Mouse (Mus musculus) WW6 (cell line): ENCODE measurements around the gene Aifm2.
A peak's percentile ranks its signal among the peaks of the same experiment; 100 is the strongest.

ENCODE experiments used
- DNase-seq: peaks from one replicate; pipeline ENCODE4 v3.0.0-alpha.2; 2013; ENCODE audit warnings: low read depth, low spot score

The Aifm2 gene

DNA sequence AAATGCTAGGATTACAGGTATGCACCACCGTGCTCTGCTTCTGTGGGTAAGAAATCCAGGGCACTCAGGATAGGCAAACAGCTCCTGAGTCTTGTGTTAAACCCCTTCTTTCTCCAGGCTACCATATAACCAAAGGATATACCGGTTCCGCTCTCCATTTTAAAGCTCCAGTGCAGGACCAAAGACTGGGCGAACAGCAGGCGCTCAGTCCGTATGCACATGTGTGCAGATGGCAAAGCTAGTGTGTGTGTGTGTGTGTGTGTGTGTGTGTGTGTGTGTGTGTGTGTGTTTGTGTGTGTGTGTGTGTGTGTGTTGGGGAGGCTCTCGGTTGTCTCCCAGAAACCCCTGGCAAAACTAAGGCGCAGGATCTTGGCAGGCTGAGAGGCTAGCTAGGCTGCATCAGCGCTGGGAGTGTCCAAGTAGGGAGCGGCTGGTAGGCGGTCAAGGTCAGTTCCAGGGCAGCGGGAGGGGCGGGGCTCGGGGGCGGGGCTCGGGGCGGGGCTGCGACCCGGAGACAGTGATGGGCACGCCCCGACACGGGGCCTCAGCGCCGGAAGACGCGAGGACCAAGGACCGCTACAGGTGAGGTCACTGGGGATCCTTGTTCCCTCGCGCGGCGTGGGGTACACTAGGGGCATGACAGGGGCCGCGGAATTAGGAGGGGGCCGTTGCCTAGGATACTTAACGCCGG lies at the start of gene Aifm2:
Gene Aifm2 (plus strand): TSS at position 493 of the 691 bp plus-strand sequence.
- DNase-seq = no peak

DNA sequence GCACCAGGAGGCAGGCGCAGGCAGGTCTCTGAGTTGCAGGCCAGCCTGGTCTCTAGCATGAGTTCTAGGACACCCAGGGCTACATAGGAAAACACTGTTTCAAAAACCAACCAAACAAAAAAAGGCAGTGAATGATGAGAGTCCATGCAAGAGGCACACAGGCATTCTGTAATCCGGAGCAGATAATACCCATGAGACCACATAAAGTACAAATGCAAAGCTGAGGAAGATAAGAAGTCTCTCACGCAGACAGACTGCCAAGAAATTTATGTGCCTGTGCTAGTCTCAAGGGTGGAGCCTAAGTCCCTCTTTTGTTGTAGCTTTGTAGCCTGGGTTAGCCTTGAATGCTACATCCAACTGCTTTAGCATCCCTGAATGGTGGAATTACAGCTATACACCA lies 49.4 kb upstream of the Aifm2 start:
- no peak for DNase-seq

DNA sequence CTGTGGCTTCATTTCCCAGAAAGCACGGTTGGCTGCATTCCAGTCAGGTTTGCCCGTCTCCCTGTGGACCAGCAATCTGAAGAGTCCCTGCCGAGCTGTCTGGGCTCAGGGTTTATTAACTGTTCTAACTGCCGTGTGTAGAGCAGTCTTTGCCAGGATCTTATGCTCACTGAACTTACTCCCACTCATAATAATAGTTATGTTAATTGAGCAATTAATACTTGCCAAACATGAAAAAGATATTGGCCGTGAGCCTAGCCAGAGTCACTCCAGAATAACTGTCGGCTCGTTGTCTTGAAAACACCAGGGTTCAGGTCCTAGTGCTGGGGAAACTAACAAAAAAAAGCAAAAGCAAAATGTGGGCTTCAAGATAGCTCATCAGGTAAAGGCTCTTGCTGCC lies 45.8 kb upstream of the Aifm2 start:
- no peak for DNase-seq

DNA sequence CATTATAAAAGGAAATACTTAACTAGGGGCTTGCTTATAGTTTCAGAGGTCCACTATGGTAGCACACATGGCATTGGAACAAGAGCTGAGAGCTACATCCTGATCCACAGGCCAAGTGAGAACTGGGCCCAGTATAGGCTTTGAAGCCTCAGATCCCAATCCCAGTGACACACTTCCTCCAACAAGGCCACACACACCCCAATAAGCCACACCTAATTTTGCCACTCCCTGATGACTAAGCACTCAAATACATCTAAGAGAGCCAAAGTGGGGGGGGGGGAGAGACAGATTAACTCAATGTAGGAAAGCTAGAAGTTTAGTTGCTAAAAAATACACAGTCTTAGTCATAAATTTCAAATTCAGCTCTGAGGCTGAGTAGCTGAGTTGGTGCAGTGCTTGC lies 45.2 kb upstream of the Aifm2 start:
- no peak for DNase-seq

DNA sequence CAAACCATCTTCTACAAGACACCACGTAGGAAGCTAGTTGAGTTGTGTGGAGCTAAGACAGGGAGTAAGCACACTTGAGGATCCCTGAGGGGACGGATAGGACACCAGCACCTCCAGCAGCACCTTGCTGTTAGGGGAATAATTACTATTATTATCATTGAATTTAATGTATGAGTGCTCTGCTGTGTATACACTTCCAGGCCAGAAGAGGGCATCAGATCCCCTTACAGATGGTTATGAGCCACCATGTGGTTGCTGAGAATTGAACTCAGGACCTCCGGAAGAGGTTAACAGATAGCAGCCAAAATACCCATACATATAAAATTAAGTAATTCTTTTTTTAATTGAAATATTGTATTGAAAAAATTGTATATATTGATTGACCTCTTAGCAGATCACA lies 44.3 kb upstream of the Aifm2 start:
- DNase-seq = no peak

DNA sequence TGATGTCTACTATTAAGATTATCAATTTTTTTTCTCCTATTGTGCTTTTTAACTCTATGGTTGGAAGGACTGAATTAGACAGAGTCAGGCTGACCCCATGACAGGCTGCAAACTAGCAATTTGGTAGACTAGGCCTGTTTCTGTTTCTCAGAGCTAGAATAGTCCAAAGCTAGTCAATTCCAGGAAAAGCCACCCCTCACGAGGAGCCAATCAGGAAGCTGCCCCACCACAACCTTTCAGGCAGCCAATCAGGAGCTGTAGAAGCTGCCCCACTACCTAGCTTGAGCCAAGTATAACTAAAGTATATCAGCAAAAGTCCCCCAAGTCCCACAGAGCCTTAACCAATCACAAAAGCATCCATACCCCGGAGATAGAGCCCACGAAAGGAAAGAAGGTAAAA lies 39.1 kb upstream of the Aifm2 start:
- DNase-seq = no peak

DNA sequence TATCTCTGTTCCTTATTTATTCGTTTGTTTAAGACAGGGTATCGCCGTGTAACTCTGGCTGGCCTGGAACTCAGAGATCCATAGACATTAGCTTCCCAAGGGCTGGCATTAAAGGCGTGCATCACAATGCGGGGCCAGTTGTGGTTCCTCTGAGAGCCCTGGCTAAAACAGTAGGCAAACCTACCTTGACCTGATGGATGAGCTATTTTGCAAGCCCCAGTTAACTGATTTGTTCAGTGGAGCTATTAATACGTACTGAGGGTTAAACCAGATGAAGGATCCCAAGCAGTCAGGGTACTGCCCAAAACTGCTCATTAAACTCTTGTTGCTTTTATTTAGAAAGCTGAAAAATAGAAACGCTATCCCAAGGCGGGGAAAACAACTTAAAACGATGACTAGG lies 35.5 kb upstream of the Aifm2 start:
- no peak for DNase-seq

DNA sequence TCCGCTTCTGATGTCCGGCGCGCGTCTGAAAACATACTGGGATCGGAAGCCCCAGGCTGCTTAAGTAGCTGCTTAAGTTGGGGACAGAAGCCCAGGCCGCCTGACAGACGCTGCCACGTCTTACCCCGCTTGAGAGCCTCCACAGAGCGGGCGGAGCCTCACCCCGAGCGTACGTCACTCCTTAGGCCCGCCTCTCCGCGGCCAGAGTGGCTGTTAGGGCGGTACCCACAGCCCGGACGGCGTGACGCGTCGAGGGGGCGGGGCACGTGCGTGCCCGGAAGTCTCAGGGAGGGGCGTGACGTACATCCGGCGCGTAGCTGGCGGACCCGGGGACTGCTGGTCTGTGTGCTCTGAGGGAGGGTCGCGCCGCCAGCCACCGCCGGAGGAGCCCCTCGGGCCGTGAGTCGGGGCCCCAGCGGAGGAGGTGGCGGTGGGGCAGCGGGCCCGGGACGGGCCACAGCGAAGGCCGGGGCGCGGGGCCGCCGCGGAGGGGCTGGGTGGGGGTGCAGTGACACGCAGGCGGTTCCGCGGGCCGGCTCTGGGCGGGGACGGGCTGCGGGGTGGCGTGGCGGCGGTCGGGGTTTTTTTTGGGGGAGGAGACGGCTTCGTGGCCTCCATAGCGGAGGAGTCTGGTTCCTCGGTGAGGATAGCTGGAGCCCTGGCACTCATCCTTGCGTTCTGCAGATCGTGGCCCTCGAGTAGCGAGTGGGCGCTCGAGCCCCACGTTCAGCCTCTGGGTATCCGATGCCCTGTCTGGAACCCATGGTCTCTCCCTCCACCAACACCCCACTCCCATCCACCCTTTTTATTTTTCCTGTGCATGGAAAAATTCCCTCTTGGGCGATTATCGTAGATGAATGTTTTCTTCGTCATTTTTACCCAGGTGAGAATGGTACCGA lies 34.8 kb upstream of the Aifm2 start, which contains the start of gene Sar1a:
Gene Sar1a (plus strand): TSS at position 285 of the 899 bp plus-strand sequence.
- DNase-seq = peak; percentile 93

DNA sequence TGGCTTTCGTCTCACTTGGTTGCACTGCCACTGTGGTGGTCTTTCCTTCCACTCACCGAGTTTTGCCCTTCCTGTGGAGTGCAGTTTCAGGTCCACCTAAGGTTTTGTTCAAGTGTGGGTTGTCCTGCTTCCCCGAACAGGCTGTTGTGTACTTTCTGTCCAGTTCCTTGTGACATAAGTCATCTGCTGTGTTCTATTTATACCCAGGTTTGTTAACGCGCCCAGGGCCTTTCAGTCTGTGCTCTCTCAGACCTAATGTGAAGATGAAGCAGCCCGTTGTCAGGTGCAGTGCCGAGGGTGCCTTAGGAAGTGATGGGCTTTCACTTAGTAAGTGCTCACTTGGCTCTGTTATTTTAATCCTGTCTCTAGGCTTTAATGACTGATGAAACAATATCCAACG lies 25.7 kb upstream of the Aifm2 start:
- no peak for DNase-seq

DNA sequence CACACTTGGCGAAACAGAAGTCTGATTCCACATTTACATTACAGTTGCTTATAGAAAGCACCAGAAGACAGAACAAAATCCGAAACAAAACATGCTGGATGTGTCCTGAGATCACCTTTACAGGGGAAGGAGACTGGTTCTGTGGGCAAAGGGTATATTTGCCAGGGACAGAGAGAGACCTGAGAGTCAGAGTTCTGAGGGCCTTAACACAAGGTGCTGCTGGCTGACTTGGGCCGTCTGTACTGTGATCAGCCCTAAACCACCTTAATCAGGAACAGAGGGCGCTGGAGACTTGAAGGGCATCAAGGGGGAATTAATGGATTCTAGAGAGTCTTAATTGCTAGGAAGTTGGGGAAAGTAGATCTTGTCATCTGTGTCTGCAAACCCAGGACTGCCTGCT lies 21.5 kb upstream of the Aifm2 start:
- no peak for DNase-seq

DNA sequence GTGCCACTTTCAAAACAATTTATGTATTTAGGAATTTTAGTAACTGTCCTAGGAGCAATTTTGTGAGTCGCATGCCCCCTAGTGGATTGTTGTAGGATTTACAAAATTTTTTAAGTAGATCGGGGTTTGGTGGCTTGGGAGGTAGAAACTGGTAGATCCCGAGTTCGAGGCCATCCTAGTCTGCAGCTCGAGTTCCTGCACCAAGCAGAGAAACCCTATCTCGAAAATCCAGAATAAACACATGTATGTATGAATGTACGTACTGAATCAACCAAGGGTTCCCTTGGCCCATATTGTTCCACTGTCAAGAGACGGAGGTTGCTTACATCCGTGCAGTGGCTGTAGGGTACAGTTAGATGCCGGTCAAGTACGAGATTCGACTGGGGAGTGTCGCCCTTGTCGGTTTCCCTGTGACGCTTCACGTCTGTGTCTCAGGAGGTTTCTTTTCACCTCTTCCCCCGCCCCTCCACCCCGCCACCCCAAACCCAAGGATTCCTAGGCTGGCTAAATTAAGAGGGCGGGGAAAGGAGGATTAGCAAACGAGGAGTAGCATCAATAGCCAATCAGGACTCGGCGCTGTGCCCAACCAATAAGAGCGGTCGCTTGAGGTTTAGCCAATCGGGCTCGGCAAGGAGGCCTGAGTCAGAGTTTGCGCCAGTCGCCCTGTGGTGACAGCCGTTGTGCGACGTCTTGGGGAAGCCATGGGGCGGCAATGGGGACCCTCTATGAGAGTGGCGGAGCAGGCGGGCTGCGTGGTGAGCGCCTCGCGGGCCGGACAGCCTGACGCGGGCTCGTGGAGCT lies 20.0 kb upstream of the Aifm2 start, which contains the start of gene Tysnd1:
Gene Tysnd1 (plus strand): TSS at position 645 of the 801 bp plus-strand sequence.
- DNase-seq = peak; percentile 90

DNA sequence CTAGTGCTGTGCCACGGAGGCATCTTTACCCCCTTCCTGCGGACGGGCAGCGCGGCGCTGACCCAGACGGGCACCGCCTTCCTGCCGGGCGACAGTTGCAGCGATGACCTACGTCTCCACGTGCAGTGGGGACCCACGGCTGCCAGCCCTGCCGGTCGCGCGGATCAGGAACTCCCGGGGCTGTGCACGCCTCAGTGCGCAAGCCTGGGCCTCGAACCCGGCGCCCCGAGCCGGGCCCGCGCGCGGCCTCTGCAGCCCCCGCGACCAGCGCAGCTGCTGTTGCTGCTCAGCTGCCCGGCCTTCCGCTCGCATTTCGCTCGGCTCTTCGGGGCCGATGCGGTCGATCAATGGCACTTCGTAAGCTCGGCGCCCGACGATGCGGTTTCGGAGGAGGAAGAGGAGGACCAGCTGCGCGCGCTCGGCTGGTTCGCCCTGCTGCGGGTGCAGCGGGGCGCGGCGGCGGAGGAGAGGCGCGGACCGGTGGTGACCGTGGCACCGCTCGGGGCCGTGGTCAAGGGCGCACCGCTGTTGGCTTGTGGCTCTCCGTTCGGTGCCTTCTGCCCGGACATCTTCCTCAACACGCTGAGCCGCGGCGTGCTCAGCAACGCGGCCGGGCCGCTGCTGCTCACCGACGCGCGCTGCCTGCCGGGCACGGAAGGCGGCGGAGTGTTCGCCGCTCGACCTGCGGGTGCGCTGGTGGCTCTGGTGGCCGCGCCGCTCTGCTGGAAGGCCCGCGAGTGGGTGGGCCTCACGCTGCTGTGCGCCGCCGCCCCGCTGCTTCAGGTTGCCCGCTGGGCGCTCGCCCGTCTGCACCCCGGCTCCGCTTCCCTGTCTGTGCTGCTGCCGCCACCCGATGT lies 19.1 kb upstream of the Aifm2 start:
- DNase-seq = no peak

DNA sequence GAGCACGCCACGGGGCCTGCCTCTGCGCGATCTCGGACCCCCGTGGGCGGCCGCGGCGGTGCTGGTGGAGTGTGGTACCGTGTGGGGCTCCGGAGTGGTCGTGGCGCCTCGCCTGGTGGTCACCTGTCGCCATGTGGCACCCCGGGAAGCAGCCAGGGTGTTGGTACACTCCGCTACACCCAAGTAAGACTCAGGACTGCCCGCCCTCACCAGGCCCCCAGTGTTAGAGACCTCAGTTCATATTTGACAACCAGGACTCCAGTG lies 18.6 kb upstream of the Aifm2 start:
- DNase-seq = no peak

DNA sequence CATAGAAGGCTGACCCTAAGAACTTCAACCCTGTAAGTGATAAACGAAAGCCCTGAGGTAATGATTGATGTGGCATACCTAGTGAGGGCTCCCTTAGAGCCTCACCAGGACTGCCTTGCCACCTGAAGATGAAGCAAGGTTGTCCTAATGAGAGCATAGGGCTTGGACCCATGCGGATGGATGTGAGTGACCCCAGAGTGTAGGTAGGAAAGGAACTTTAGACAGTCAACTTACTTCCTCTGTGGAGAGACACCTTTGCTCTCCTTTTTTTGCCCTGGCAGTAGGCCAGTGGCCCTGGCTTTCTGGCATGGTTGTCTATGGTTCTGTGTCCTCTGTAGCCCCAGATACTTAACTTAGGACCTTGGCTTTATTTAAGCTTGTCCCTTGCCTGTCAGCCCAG lies 18.0 kb upstream of the Aifm2 start:
- no peak for DNase-seq

DNA sequence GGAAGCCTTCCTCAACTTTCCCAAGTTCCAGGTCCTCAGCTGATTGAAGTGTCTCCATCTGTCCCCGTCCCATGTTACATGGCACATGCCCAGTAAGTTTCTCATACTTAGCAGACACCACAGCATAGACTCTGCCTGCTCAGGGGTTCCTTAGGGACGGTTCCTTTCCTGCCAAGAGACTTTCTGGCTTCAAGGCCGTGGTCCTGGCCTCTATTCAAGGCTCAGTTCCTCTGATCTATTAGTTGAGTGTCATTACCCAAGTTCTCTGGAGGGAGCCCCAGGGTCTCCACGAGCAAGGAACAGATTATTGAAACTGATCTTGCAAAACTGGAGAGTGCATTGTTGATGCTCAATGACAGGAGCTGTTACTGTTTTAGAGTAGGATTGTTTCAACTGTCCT lies 10.4 kb upstream of the Aifm2 start:
- no peak for DNase-seq

DNA sequence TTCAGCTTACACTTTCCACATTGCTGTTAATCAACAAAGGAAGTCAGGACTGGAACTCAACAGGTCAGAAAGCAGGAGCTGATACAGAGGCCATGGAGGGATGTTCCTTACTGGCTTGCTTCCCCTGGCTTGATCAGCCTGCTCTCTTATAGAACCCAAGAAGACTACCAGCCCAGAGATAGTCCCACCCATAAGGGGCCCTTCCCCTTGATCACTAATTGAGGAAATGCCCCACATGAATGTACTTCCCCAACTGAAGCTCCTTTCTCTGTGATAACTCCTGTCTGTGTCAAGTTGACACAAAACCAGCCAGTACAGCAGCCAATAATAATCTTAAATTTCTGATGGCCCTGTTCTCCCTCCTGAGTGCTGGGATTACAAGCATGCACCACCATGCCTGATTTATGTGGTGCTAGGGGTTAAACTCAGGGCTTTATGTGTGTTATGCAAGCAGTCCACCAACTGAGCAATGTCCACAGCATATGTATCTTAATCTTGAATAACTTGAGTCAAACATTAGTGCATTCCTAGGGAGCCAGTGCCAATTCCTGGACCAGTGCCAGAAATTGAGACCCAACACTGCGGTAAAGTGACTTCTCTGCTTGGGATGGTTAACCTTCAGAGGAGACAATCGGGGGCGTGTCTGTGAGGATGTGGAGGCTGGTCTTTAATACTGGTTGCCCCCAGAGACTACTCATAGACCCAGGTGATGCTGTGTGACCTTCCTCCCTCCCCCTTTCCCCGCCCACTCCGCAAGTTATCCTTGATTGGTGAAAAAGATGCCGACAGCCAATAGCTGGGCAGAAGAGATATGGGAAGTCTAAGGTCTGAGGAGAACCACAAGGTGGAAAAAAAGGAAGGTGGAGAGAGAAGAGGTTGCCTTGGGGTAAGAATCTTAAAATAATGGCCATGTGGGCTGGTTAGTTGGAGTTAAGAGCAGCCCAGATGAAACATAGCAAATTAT lies 8.4 kb upstream of the Aifm2 start:
- DNase-seq = no peak

DNA sequence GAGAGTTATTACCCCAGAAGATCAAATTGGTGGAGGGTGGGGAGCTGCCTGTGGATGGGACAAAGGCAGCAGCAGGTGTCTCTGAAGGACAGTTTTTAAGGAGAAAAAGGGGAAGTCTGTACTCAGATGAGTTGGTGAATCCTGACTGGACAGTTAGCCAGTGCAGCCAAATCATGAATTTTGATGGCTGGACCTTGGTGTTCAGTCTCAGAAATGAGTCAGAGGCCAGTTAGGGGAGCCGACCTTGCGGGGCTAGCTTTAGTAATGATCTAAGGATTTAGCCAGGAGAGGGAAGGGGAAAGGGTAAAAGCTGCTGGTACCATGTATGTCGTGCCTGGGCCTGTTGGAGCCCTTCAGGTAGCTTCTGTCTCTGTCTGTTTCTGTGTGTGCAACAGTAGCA lies 1.5 kb upstream of the Aifm2 start:
- no peak for DNase-seq

DNA sequence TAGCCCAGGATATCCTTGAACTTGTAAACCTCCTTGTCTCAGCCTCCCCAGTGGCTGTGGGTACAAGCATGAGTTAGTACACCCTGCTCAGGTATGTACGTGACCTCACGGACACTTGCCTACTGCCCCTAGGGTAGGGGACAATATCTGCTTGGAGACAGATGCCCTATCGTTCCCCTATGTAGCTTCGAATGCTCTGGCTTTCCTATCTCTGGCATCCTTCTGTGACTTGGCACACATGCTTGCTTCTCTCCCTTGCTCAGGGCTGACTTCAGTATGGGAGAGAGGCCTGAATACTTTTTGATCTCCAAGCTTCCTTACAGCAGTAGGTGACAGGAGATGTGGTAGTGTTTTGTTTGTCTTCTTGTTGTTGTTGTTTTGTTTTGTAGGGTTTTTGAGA lies 917 bp upstream of the Aifm2 start:
- no peak for DNase-seq

DNA sequence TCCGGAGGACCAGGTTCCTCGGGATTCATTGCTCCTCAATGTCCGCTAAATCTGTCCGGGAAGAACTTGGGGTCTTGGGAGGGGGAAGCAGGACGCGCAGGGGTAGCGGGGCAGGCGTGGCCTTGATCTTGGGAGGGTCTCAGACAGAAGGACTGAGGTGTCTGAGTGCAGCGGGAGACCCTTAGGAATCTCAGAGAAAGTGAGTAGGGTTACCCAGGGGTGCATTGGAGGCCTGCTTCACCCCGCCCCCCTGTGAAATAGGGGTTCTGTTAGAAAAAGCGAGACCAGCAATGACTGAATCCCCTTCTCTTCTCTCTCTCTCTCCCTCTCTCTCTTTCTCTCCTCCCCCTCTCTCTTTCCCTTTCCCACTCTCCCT lies 387 bp downstream of the Aifm2 start:
- DNase-seq = no peak
